Mouse (Mus musculus): Measurements from ENCODE around the gene Batf3.

- no peak for TF ChIP-seq POLR2A (IDR thresholded peaks at IDR 0.05; ENCODE audit: insufficient read depth, low read depth, low read length)
- TF ChIP-seq CTCF (IDR thresholded peaks at IDR 0.05; ENCODE audit: insufficient read depth, low read depth, low read length): no peak
Measured at GRCm38 (mm10) chr1:191070259-191070658, 27.4 kb upstream of the Batf3 start.

Data from olfactory bulb, adult 2 months (tissue).